Mouse (Mus musculus) megakaryocyte-erythroid progenitor cell, adult 5-6 weeks (primary cell): Measurements from ENCODE around the gene Fa2h. TPM values are rescaled to one million over a fixed set of nuclear protein-coding genes. Genes with fewer than 3 reads are reported as not detected.
A peak's percentile ranks its signal among the peaks of the same experiment; 100 is the strongest.
"Not testable (repeated sequence)": the region's sequence is repeated elsewhere in the genome, so short reads cannot be mapped to it uniquely, and the experiment has no call there.

Experiments
- ATAC-seq: replicated peaks from 2 replicates; pipeline ENCODE4 v1.8.0; 2016; ENCODE audit warnings: mild to moderate bottlenecking, inconsistent platforms; ENCODE audit not compliant: severe bottlenecking, poor library complexity, low FRiP score, low TSS enrichment
- total RNA-seq, 2 experiments: library from RNA; stranded (forward) in 1 of 2; stranded (reverse) in 1 of 2; fragments of 200-1000, 215-1000 nt in 1 of 2; fragments of >200 nt in 1 of 2; fragmentation: Nextera tagmentation in 1 of 2; gene quantifications; 2 replicates each; pipeline ENCODE4 v1.2.3; 2014 to 2017

Fa2h gene
- total RNA-seq, 2 experiments from 2014 or later, result not detected

- ATAC-seq, result not testable (repeated sequence)
Measured at GRCm38 (mm10) chr8:111303076-111303803, 90.4 kb downstream of the Fa2h start.

- ATAC-seq, result no peak
Measured at GRCm38 (mm10) chr8:111300597-111301546, 92.8 kb downstream of the Fa2h start.

- ATAC-seq, result peak; percentile 98
Measured at GRCm38 (mm10) chr8:111299821-111300568, 93.6 kb downstream of the Fa2h start, which contains the start of gene Rfwd3. TSS of gene Rfwd3 (minus strand) at chr8:111300222.

- ATAC-seq, result peak; percentile 51
Measured at GRCm38 (mm10) chr8:111299363-111299820, 94.2 kb downstream of the Fa2h start.

GRCm38 (mm10) chr8:111298011-111298410, 95.6 kb downstream of the Fa2h start:
- no peak for ATAC-seq

Other genes with a start within 250 kb of the Fa2h start
- 24.8 and 39.2 TPM in 2 replicates for gene Glg1, start 134.6 kb downstream of the Fa2h start, total RNA-seq (2014; fragmentation: Nextera tagmentation)
- gene Glg1, start 134.6 kb downstream of the Fa2h start, total RNA-seq (2017), result 42.1 and 43.2 TPM in 2 replicates
- gene Rfwd3, start 93.6 kb downstream of the Fa2h start, total RNA-seq (2014; fragmentation: Nextera tagmentation), result 74.5 and 75.6 TPM in 2 replicates
- gene Rfwd3, start 93.6 kb downstream of the Fa2h start, total RNA-seq (2017), result 51.3 and 63.6 TPM in 2 replicates
- 6.6 and 20.9 TPM in 2 replicates for gene Mlkl, start 55.6 kb downstream of the Fa2h start, total RNA-seq (2014; fragmentation: Nextera tagmentation)
- 13.6 and 31.6 TPM in 2 replicates for gene Mlkl, start 55.6 kb downstream of the Fa2h start, total RNA-seq (2017)
- gene Wdr59, start 128.3 kb upstream of the Fa2h start, total RNA-seq (2014; fragmentation: Nextera tagmentation), result 14.4 and 16.0 TPM in 2 replicates
- 11.9 and 14.1 TPM in 2 replicates for gene Wdr59, start 128.3 kb upstream of the Fa2h start, total RNA-seq (2017)
- 54.1 and 55.3 TPM in 2 replicates for gene Znrf1, start 142.3 kb upstream of the Fa2h start, total RNA-seq (2014; fragmentation: Nextera tagmentation)
- 21.4 and 25.9 TPM in 2 replicates for gene Znrf1, start 142.3 kb upstream of the Fa2h start, total RNA-seq (2017)
- gene Ldhd, start 236.6 kb upstream of the Fa2h start, total RNA-seq (2014; fragmentation: Nextera tagmentation), result 0.15 and 1.1 TPM in 2 replicates
- gene Ldhd, start 236.6 kb upstream of the Fa2h start, total RNA-seq (2017), result 0.09 and 0.15 TPM in 2 replicates
- gene Zfp1, start 249.6 kb upstream of the Fa2h start, total RNA-seq (2014; fragmentation: Nextera tagmentation), result 13.5 and 13.9 TPM in 2 replicates
- 3.6 and 11.5 TPM in 2 replicates for gene Zfp1, start 249.6 kb upstream of the Fa2h start, total RNA-seq (2017)